Mouse (Mus musculus) liver, embryonic 14.5 days (tissue): Measurements from ENCODE around the gene 4931414P19Rik.

Experiments
- CTCF ChIP-seq: IDR thresholded peaks from 2 replicates; pipeline ENCODE4 v1.5.1; 2016; ENCODE audit warnings: antibody characterized with exemption, low read depth, control low read depth
- EP300 ChIP-seq: IDR thresholded peaks from 2 replicates; pipeline ENCODE4 v1.6.1; 2016; ENCODE audit warnings: antibody characterized with exemption, low read depth

GRCm38 (mm10) chr14:54610648-54611047 is 4.9 kb upstream of the 4931414P19Rik start:
- TF ChIP-seq CTCF (no peak), EP300 (no peak)
